Mouse (Mus musculus) left cerebral cortex, adult 11 months (tissue): ENCODE data around the gene Wee2.

Source experiments
- DNase-seq: peaks from one replicate; pipeline ENCODE4 v3.0.0; 2022; ENCODE audit warnings: low spot score

Gene Wee2

DNA sequence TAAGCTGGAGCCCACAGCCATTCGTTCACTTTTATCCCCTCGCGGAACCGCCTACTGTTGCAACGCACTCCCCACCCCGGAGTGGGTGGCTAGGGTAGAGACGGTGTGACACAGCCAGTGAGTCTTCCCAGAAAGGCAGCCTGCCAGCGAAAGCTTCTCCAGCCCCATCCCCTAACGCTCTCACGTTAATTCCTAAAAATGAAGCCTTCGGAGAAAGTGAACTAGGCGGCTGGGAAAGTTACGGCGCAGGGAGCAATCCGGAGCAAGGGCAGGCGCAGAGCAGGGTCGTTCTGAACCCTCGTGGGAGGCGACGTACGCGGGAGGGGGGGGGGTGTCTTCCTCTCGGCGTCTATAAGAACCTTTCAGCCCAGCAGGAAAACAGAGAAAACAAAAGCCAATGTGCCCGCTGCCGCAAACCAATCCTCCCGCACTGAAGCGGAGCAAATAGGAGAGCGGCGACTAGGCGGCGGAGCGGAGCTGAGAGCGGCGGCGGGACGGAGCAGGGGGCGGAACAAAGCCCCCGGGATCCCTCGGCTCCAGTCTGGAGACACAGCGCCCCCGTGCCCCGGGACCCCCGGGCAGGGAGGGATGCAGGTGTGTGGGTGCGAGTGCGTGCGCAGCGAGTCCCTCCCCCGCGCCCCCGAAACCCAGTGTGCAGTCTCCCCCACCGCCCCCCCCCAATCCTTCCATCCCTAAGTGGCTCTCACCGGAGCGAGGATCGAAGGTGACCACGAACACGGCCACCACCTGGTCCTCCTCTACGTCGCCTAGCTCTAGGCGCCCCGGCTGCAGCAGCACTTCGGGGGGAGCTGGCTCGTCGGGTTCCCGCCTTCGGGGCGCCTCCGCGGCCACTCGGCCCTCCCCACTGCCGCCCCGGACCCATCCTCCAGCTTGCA is 3.5 kb upstream of the Wee2 start:
- no peak for DNase-seq

DNA sequence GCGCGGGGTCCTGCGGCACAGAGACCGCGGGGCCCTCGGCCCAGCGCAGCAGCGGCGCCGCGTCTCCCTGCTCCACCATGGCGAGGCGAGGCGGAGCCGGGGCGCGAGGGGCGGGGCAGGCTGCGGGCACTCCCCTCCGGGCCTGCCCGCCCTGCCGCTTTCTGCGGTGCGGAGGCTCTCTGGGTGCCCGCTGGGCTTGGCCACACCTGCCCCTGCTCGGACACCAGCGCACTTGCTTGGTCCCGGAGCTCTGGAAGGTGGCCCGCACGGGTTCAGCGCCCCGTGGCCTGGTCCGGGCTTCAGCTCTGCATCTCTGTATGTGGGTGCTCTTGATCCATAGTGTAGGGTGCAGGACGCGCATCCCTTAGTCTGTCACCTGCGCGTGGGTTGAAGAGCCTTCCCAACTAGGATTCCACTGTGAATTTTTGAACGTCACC is 2.8 kb upstream of the Wee2 start, which contains the start of gene E330009J07Rik:
Gene E330009J07Rik, minus strand, starts transcription at position 89 of the 437 bp plus-strand sequence.
- peak; percentile 76 for DNase-seq

DNA sequence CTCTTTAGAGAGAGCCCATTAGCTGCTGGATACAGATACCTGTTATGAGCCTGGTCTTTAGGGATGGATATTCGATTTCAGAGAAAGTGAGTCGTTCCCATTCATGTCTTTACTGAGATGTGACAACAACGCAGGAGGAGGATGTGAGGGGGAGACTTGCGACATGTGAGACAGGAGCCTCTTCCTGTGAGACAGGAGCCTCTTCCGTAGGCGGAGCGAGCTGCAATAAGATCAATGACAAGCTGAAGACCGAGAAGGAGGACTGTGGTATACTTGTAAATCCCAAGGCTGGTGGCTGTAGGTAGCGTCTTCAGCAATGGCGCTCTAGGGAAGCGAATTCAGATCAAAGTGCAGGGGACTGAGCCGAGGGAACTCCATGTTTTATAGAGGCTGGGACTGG is 843 bp downstream of the Wee2 start:
- no peak for DNase-seq

DNA sequence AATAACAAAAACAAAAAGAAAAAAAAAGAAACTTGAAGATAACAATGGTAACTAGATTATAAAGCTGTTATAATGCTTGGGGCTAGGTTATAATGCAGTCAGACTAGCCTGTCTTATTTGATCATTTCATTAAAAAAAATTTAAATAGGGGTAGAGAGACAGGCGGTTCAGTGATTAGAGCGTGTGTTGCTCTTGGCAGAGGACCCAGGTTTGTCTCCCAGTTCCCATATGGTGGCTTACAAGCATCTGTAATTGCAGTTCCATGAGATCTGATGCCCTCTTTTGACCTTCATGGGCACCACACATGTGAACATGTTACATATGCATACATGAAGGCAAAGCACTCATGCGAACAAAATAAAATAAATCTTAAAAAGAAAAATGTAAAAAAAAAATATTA is 2.4 kb downstream of the Wee2 start:
- DNase-seq = no peak

DNA sequence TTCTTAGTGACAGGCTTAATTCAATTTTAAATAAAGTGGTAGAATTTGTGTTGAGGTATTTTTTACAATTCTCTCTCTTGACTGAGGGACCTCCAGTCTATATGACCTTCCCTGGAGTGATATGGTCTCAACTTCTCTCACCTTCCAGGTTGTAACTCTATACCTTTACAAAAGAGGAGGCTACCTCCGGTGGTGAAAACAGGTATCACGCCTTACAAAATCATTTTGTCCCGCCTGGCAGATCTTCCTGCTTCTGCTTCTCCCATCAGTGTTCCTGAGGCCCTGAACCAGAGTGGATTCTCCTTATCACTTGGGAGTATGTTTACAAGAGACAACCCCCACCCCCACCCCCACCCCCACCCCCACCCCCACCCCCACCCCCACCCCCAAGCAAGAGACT is 2.9 kb downstream of the Wee2 start:
- no peak for DNase-seq

DNA sequence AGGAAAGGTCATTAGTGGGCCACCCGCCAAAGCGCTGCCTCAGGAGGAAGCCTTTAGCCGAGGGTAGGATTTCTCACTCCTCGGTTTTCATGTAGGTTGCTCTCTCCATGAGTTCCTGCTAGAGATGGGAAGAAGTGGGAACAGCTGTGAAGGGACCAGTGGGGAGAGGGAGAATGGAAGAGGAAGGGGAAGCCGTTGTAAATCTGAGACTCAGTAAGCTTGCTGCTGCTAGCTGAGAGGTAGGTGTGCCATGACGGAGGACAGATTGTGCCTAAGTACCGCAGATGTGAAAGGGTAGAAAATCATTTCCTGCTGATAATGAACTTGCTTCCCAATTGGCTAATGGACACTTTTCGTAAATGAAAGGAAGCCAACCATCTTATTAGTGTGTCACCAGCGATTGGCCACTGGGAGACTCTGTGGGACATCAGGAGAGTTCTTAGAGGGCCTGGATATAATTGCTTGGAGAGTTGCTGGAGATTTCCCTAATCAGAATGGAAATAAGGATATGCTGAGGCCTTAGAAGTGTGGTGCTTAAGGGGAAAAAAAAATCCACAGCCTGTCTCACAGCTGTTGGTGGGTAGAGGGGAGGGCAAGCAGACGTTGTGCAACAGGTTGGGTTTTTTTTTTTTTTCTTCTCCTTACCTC is 4.5 kb downstream of the Wee2 start:
- no peak for DNase-seq

DNA sequence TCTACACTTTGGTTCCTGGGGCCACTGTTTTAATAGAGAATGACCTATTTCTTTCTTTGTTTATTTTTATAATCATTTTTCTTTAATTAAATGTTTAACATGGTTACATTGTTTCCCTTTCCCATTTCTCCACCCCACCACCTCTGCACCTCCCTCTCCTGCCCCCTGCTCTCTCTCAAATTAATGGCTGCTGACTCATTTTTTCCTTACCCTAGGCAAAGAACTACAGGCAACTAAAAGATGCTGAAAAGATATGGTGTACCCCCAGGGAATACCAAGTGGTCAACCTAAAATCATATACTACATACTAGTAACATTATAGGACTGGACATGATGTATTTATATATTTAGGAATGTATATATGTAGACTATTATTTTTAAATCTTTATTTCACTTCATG is 9.7 kb downstream of the Wee2 start:
- DNase-seq = no peak

DNA sequence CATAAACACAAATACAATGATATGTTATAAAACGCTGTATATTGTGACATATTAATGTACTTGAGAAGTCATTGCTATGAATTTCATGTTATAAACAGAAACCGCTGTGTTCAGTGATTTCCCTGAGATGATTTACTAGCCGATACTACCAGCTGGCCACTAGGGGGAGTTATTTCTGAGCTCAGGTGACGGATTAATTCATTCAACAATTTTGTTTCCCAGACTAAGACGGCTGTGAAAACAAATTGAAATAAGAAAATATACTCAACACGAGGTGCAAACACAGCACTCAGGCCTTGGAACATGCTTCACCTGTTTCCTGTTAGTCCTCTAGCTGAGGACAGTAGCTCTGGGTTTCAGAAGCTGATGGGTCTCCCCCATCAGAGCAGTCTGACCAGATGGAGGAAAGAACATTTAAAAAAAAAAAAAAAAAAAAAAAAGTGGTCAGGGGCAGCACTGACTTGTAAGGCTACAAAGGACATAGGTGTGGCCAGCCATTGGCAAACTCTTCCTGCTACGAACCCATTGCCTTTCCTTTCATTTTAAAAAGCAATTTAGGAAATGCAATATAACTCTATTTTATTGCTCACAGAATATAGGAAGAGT is 15.7 kb downstream of the Wee2 start:
- no peak for DNase-seq

DNA sequence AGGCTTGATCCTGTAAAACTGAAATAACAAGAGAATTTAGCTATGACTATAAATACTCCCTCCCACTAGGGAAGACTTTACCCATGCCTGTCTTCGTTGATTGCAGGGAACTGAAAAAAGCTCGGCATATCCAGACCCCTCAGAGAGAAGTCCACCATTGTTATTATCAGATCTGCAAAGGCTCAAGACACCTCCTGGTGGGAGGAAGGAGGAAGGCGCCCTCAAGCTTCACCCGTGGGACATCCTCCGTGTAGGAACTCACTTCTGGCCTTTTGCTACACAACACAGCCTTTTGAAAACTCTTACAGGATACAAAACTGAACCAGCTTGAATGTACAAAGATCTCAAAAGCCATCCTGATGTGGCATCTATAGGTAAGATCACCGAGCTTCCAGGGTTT is 26.8 kb downstream of the Wee2 start:
- no peak for DNase-seq

DNA sequence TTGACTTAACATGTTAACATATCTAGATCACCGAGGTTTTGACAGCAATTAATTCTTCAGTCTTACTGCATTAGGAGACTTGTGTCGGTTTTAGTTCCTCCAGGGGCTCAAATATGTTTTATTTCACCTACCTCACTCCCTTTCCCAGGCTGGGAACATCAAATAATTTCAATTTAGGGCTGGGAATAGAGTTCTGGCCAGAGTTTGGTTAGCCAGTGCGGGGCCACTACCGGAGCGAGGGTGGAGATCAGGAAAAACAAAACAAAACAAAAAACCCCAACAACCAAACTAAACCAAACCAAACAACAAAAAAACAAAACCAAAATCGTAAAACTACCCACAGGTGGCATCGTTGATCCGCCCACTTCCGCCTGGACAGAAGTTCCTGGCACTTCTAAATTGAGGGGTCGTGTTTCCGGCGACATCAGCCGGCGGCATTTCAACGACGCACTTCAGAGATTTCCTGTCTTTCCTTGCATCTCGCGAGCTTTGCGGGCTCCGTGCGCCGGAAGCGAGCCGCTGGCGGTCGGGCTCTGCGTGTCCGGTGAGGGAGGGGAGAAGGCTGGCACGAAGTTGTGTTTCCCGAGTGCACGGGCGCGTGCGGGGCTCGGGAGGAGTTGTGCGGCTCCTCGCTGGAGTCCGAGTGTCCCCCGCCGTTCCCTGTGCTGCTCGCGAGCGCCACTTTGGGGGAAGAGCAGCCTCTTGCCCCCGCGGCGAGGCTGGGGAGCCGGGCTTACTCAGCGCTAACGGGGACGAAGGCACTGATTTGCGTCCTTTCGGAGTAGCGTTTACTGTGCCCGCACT is 32.2 kb downstream of the Wee2 start, which contains the start of gene Ssbp1:
Gene Ssbp1, plus strand, starts transcription at position 437 of the 804 bp plus-strand sequence.
- peak; percentile 86 for DNase-seq

DNA sequence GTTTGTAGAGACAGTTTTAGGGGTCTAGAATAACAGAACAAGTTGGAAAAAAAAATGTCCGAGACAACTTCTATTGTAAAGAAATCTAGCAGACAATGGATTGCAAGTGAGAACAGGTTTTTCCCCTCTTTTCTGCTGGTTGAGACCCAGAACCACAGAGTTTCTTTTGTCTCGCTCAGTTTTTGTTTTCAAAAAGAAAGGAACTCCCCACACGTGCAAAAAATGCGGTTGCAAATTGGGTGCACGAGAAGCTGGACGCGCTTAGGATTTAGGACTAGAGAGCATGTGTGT is 32.8 kb downstream of the Wee2 start:
- DNase-seq = no peak

DNA sequence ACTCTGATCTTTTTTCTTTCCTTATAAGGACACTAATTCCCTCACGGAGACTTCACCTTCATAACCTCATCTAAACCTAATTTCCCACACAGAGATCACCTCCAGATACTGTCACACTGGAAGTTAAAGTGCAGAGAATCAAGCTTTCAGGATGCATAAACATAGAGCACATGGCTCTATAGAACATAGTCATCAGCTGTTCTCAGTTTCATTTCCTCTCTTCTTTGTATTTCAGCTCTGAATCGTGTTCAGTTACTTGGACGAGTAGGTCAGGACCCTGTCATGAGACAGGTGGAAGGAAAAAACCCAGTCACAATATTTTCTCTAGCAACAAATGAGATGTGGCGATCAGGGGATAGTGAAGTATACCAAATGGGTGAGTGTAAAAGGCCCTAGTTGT is 37.2 kb downstream of the Wee2 start:
- no peak for DNase-seq

DNA sequence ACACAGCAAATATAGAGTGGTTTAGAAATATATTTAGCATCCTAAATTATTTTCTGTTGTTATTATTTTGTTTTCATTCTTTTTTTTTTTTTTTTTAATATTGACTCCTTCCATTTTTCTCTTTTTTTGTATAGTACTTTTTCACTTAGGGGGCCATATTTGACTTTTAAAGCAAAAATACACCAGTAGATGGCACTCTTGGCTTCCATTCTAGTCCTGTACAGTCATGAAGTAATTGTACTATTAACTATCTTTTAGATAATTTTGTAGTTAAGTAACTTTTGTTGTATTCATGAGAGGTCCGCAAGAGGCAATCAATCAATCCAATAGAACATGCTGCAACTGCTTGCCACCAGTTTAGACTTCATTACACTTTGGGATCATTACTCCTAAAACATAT is 40.8 kb downstream of the Wee2 start:
- DNase-seq = no peak

DNA sequence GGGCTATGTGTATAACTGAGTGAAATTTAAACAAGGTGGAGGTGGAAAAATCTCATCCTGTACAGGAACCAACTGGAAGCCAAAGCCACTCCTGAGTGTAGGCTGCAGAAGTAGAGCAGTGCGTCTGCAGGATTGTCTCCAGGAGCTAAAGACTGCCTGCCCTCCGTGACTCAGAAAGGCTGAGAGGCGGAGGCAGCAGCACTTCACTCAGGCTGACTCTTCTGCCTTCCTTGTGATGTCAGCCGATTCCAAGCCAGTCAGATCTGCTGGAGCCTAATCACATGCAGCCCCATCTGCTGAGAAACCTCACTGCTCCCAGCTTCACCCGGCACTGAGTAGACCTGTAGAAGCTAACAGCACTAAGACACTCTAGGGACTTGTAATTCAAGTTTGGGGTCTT is 43.4 kb downstream of the Wee2 start:
- DNase-seq = no peak

DNA sequence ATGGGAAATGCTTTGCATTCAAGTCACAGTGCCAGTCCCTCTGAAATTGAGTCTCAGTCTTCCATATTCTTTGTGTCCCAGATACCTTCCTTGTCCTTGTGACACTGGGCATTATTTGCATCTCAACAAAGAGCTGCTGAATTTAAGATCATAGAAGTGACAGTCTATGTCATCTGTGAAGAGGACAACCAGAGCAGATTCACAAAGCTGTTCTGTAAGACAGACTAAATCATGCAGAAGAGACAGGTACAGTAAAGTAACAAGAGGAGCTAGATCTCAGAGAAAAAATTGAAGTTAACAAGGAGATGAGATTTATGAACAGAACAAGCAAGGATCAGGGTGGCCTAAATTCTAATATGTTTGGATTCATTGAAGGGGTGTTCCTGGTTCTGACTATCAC is 52.0 kb downstream of the Wee2 start, which contains the start of gene Tas2r137:
Gene Tas2r137, plus strand, starts transcription at position 301 of the 400 bp plus-strand sequence.
- no peak for DNase-seq

DNA sequence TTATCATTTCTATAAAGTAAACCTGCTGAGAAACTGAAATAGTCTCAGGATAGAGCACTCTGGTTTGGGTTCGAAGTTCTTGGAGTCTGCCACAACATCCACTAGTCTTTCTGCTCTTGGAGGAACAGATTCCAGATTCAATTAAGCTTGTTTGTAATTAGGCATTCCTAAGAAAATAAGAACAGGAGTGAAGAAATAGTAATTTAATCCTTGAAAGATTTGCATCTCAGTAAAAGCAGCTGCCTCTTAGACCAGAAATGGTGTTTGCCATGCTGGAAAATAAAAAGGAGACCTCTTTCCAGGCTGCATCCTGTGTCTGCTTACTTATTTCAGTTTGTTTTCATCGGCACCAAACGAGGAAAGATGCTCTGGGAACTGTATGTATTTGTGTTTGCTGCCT is 54.3 kb downstream of the Wee2 start, which contains the start of gene Tas2r108:
Gene Tas2r108, plus strand, starts transcription at position 301 of the 400 bp plus-strand sequence.
- no peak for DNase-seq
